Mouse (Mus musculus) gastrocnemius, postnatal 14 days (tissue): ENCODE measurements around the gene Fxyd1. TPM values are rescaled to one million over a fixed set of nuclear protein-coding genes. Genes with fewer than 3 reads are reported as not detected.

Source experiments
- DNase-seq: peaks from one replicate; pipeline ENCODE4 v3.0.0; 2021; ENCODE audit warnings: mixed read lengths
- intact Hi-C: fragments of 180-260 bp; cut with DNase I; formaldehyde crosslinking; loops from one replicate; pipeline ENCODE4 v1.15.1; 2025; ENCODE audit warnings: low total_unique reads
- total RNA-seq, 2 experiments: library from RNA; stranded (reverse); gene quantifications; 2 replicates each; pipeline ENCODE4 v1.2.3; 2021

The Fxyd1 gene
- total RNA-seq, 2 experiments from 2014 or later, result 1,292 to 1,295 TPM

DNA sequence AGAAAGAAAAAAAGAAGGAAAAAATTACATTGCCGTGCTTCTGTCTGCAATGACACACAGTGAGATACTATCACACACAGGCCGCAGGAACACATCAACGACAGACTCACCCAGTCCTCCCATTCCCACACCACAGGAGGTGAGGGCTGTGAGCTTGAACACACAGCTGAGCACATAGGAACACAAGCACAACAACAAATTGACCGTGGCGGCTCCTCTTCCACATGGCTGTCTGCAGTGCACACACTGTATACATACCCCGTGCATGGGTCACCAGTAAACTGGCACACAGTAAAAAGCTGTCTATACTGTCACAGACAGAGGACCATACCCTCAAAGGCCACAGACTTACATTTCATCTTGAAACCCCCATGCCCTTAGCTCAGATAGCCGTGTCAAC is 551 bp downstream of the Fxyd1 start:
- intact Hi-C loops, result no loop called here

GRCm38 (mm10) chr7:31055883-31056282 is 1.1 kb downstream of the Fxyd1 start:
- no peak for DNase-seq
- intact Hi-C loops, result no loop called here

More for the DNA sequence above, 551 bp downstream of the Fxyd1 start:
- DNase-seq, result no peak

- intact Hi-C loops, result no loop called here
- peak; percentile 95 for DNase-seq
Observed at GRCm38 (mm10) chr7:31055354-31055824, 1.6 kb downstream of the Fxyd1 start.

- intact Hi-C loops, result no loop called here
- DNase-seq, result peak; percentile 69
Observed at GRCm38 (mm10) chr7:31054661-31055320, 2.2 kb downstream of the Fxyd1 start.

DNA sequence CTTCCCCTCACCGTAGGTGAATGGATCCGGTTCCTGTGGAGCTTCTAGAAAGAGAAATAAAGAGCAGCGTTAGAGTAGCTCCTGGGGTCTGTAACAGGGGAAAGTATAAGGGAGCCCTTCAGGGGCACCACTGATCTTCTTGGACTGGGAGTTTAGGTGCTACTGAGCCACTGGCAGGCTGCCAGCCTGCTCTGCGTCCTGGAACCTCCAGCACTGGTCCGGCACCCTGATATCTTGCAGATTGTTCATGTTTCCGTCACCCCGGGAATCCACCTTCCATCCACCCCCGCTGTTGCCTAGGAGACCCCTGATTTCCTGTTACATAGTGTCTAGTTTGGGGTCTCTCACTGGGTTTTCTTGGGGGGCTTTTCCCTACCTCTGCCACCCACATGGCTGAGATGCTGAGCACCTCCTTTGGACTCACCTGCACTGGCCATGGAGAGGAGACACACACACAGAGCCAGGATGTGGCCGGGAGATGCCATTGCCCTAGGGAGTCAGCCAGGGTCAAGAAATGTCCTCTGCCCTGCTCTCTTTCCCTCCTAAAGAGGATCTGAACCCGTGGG is 3.0 kb downstream of the Fxyd1 start:
- DNase-seq, result no peak
- intact Hi-C loops, result no loop called here

DNA sequence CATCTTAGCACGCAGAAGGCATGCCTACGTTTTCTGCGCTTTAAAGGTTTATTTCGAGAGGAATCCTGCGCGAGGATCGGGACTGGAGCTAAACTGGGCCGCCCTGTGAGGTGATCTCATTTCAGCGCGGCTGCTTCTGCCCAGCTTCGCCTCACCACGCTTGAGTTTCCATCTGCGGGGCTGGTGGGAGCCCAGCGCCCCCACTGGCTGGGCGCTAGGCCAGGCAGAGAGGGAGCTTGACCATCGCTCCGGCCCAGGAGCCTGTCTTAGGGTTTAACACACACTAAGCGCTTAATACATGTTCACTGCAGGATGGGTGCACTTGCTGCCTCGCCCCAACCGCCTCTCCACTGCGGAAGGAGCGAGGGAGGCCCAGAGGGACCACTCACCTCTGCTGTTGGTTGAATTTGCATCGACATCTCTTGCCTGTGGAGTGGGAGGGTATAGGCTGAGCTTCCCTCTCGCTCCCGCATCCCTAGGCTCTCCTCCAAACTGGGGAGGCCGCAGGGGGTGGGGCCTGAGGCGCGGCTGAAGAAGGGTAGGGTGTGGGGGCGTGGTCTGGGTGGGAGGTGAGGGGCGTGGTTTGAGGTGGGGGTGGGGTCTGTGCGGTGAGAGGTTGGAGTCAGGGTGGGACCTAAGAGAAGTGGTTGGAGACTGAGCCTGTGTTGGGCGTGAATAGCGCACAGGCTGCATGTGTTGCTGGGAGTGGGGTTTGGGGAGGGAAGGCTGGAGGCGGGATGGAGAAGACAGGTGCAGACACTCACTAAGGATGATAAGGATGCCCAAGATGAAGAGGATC is 4.2 kb downstream of the Fxyd1 start:
- intact Hi-C loops, result no loop called here

GRCm38 (mm10) chr7:31052251-31052635 is 4.8 kb downstream of the Fxyd1 start:
- no peak for DNase-seq
- intact Hi-C loops, result no loop called here

More for the DNA sequence above, 4.2 kb downstream of the Fxyd1 start:
- DNase-seq, result peak; percentile 61

DNA sequence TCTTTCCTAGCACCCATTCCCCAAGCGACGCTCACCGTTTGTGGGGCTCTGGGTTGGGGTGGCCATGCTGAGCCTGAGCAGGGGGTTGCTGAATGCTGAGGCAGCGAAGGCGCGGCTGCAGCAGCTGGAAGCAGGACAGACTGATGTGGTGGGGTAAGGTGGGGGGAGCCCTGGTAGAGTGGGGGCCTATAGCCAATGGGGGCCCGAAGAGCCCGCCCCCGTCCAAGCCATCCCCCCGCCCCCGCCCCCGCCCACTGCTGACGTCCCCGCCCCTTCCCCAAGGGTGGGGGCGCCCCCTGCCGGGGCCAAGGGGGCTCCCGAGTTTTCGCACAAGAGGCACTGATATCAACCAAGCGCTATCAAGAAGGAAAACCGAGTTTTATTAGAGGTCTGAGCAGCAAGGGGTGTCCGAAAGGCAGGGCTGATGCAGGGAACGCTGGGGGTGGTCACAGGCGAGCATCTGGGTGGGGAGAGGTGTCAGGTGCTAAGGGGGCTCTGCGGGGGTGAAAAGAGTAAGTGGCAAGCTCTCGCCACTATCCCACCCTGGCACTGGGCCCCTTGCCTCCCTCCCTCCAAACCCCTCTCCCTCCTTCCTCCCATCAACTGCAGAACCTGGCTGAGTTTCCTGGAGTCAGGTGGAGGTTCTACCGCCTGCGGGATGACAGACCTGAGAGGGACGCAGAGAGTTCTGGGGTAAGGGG is 5.5 kb downstream of the Fxyd1 start, which contains the start of gene Fxyd7:
Fxyd7 (minus strand) TSS at position 147 of the 701 bp plus-strand sequence.
- intact Hi-C loops, result no loop called here
- no peak for DNase-seq

DNA sequence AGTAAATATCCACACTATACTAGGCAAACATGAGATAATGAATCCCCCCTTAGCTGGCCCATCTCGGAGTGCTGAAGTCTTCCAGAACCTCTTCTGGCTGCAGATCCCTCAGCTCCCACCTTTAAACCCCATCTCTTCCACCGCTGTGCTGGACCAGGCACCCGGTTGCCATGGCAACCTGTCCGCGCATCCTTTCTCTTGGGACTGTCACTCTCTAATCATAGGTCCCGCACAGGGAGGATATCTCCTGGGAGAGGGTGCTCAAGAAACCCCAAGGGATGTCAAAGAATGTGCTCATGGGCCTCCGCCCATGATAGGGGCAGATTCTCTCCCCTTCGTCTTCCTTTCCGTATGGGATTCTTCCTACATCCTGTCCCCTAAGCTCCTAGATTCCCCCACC is 6.1 kb downstream of the Fxyd1 start:
- DNase-seq, result no peak
- intact Hi-C loops, result no loop called here

- intact Hi-C loops, result no loop called here
- DNase-seq, result no peak
Observed at GRCm38 (mm10) chr7:31050487-31050886, 6.5 kb downstream of the Fxyd1 start.

DNA sequence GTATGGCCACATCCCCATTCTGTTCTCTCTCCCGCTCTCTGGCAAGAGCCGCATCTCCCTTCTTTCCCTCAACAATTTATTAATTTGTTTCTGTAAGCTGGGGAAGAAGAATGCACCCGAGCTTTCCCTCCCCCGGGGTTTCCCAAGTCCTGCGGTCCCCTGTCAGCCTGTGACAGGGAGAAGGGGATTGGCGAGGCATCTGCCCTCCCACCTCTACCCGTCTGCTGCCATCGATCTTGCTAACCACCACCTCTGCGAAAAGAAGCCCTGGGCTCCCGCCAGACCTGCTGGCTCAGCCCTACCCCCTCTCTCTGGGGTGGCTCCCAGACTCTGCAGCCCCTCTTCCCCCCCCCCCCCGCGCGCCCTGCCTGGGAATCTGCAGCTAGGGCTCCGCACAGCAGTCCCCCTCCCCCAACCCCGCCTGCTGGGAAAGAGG is 7.1 kb downstream of the Fxyd1 start:
- DNase-seq, result no peak
- intact Hi-C loops, result no loop called here

GRCm38 (mm10) chr7:31049135-31049845 is 7.7 kb downstream of the Fxyd1 start:
- DNase-seq, result no peak
- intact Hi-C loops, result no loop called here

- intact Hi-C loops, result no loop called here
- no peak for DNase-seq
Observed at GRCm38 (mm10) chr7:31042431-31042910, 14.5 kb downstream of the Fxyd1 start, which contains the start of gene Fxyd5. TSS of gene Fxyd5 (minus strand) at chr7:31042481.

DNA sequence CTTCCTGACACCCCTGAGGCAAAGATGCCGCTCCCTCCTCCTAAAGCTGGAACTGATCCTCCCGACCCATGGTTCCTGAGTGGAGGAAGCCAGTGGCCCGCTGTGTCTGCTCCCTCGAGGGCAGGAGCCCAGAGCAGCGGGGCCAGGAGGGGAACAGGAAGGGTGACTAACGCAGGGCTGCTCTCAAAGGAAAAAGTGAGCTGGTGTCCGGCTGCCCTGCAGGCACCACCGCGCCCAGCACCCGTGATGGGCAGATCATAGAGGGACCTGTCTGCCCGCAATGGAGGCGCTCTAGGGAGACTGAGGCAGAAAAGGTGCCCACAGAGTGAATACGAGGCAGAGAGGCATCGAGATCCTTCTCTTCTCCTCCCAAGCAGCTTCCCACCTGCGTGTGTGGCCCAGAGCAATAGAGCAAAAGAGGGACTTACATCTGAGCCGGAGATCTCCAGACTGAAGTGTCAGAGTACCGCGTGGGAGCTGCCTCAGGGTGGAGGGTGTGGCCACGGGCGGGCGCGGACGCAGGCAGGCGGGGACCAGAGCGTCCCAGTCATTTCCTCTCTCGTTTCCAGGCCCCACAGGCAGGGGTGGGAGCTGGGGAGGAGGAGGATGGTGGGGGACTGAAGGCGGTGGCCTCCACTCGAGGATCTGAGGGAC is 15.2 kb downstream of the Fxyd1 start:
- DNase-seq, result peak; percentile 67
- intact Hi-C loops, result no loop called here

DNA sequence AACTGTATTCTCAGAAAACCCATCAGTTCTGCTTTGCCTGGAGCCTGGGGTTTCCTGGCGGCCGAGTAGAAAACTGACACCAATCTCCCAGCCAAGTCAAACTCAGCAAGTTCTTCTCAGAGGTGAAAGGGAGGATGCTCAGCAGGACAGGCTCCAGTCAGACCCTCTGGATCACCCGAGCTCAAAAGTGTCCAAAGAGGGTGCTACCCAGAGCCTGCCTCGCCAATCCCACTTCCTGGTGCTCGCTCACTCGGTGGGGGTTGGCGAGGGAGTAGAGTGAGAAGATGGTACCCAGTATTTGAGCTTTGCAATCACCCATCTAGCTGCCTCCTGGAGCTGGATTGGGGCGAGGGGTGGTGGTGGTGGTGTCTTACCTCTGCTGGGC is 16.0 kb downstream of the Fxyd1 start:
- intact Hi-C loops, result no loop called here
- DNase-seq, result no peak

- intact Hi-C loops, result no loop called here
- DNase-seq, result no peak
Observed at GRCm38 (mm10) chr7:31040281-31041022, 16.5 kb downstream of the Fxyd1 start.

DNA sequence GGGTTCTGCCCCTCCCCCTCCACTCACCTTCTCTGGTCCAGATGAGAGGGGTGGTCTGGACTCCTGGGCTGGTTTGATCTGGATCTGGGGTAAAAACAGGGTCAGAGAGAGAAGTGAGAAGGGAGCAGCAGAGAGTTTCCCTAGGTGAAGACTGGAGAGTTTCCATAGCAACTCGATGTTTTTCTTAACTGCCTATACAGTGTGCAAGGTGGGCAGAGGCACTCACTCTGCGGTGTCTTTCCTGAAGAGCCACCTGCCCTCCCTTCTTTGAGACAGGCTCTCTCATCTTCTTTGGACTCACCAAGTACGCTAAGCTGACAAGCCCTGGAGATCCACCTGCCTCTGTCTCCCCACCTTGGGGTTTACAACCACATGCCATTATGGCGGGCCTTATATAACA is 18.0 kb downstream of the Fxyd1 start:
- intact Hi-C loops, result no loop called here
- no peak for DNase-seq

- intact Hi-C loops, result no loop called here
- no peak for DNase-seq
Observed at GRCm38 (mm10) chr7:31037675-31038074, 19.3 kb downstream of the Fxyd1 start.
